Mouse (Mus musculus) brain, embryonic 14.5 days (tissue): ENCODE measurements at regions not wholly inside any gene's neighbourhood (a gene's known extent, or its start where the extent isn't known, plus 50 kb on each side); places are given as distances from the start of the nearest gene placed in this dataset.

Experiments used
- CTCF ChIP-seq: fragments of 200-500 bp; IDR thresholded peaks from 2 replicates; pipeline ENCODE4 v1.5.1; 2012; ENCODE audit warnings: inconsistent platforms, mild to moderate bottlenecking, moderate library complexity, borderline replicate concordance; ENCODE audit not compliant: insufficient read depth, insufficient read length; ENCODE audit errors: extremely low read depth
- POLR2A ChIP-seq: fragments of 200-500 bp; IDR thresholded peaks from 2 replicates; pipeline ENCODE4 v1.6.1; 2012; ENCODE audit warnings: mild to moderate bottlenecking, inconsistent platforms, borderline replicate concordance; ENCODE audit not compliant: poor library complexity, insufficient read depth, insufficient read length, severe bottlenecking; ENCODE audit errors: extremely low read depth

- TF ChIP-seq POLR2A (no peak), CTCF (no peak)
Measured at GRCm38 (mm10) chr4:31671530-31672170, 292.2 kb upstream of the Map3k7 start.
